Mouse (Mus musculus) adrenal gland, adult 10 weeks (tissue): ENCODE measurements around the gene Tbk1. TPM values are rescaled to one million over a fixed set of nuclear protein-coding genes. Genes with fewer than 3 reads are reported as not detected.

ENCODE experiments used
- polyA plus RNA-seq: library from polyadenylated mRNA; stranded (reverse); fragments of 350-450 nt; fragmentation: Illumina TruSeq; extraction: RNeasy Lipid Tissue Mini Kit (QIAGEN cat#74804); gene quantifications from one replicate; pipeline ENCODE4 v1.2.3, GENCODE M21; 2014; ENCODE audit warnings: low read depth, low replicate concordance

Gene Tbk1
- 105 TPM for polyA plus RNA-seq

DNA sequence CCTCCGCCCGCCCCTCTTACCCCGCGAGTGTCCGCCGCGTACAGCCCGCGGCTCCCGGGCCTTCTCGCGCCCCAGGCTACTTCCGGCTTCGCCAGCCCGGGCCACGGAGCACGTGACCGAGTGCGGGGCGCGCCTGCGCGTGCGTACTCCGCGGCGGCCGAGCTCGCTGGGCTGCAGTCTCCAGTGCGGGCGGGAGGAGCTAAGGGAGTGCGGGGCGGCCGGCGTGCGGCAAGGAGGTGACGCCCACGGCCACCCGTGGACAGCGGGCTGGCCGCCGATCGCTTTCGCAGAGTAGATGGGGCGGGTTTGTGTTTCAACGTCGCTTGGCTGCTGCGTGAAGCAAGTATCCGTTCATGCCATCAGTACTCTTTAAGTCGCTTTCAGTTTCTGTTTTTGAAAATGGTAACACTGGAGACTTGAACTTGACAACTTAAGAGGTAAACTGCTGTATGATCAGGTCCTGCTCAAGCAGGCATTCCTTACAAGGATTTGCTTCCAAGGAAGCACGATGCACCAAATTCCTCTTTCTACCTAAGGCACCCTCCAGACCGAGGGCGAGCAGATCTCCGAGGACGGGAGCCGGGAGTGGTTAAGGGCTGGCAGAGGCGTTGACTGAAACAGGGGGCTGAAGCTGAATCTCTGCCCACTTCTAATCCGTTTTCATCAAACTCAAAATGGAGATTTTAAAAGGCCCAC lies at the start of gene Tbk1:
Gene Tbk1 (minus strand): TSS at position 113 of the 696 bp plus-strand sequence.

GRCm38 (mm10) chr10:121626186-121626882 lies 39.7 kb upstream of the Tbk1 start, which contains the start of gene Xpot:
Xpot (minus strand) TSS chr10:121626332.

Other genes with a start within 250 kb of the Tbk1 start
- 2.6 TPM for gene Tbc1d30, start 235.5 kb downstream of the Tbk1 start, polyA plus RNA-seq
- 90.1 TPM for gene Gns, start 221.7 kb downstream of the Tbk1 start, polyA plus RNA-seq
- gene Rassf3, start 110.4 kb downstream of the Tbk1 start, polyA plus RNA-seq, result 29.5 TPM
- 122 TPM for gene Xpot, start 39.5 kb upstream of the Tbk1 start, polyA plus RNA-seq
- gene D930020B18Rik, start 54.8 kb upstream of the Tbk1 start, polyA plus RNA-seq, result not detected
- 15.3 TPM for gene BC048403, start 153.2 kb upstream of the Tbk1 start, polyA plus RNA-seq